Mouse (Mus musculus) left cerebral cortex, adult 8-10 months (tissue): Measurements from ENCODE around the gene Pdlim4. TPM values are rescaled to one million over a fixed set of nuclear protein-coding genes. Genes with fewer than 3 reads are reported as not detected.
"Not testable (repeated sequence)": the region's sequence is repeated elsewhere in the genome, so short reads cannot be mapped to it uniquely, and the experiment has no call there.

Experiments
- DNase-seq, 2 experiments: peaks; one replicate each; pipeline ENCODE4 v3.0.0; 2022; ENCODE audit warnings: low spot score in 2 of 2
- total RNA-seq, 4 experiments: library from RNA; stranded (reverse); gene quantifications; 2 replicates each; pipeline ENCODE4 v1.2.4; 2022

Pdlim4 gene
- total RNA-seq, 4 experiments from 2014 or later, result 13.9 to 20.5 (median 15.7) TPM

DNA sequence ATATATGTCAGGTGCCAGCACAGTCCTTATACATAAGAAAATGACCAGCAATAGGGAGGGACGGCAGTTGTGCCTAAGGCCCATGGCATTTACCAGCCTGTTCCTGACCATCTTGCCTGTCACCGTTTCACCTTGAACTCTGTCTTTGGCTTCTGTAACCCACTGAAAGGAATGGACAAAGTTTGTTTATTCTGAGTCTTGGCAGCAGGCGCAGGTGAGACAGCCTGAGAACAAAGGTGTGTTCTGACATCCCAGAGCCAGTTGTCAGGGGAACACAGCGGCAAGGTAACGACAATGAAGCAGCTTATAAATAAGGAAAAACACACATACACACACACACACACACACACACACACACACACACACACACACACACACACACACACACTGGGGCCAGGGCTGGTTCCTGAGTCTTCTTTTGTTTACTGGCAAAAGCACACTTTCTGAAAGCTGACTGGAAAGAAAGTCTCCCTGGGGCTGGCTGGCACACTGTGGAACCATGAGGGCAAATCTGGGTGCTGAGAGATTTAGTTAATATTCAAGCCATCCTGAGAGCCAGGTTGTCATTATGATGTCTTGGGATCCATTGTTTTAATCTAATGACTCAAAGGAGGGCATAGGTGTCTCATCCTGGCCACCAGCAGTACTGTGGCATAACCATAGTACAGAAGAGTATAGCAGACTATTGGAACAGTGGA is 47.3 kb downstream of the Pdlim4 start:
- no peak for DNase-seq

DNA sequence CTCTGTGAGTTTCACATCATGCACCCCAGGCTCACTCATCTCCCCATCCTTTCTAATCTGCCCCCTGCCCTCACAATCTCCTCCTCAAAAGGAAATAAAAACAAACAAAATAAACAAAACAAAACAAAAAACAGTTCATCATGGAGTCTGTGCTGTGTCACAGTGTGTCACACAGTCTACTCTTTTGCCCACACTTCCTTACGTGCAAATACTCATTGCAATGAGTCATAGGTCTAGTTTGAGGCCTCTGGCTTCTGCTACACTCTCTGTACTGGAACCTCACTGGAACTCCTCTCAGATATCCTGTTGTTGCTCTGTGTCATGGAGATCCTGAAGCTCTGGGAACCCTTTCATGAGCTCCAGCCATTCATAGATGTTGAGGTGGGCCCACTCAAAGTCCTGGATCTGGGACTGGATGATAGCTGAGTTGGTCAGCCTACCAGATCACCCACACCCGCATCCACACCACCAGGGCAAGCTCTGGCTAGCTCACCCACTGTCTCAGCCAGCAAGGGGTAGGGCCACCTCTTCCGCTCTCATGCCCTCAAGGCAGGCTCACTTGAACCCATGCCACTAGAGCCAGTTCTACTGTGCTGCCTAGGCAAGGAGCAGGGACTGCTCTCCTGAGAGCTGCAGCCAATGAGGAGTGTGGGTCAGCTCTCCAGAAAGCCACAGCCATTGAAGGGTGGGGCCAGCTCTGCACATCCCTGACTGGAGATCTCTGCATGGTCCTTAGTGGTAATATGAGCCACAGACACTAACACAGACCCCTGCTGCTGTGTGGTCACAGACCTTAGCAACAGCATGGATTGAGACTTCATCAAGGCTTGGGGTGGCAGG is 49.7 kb downstream of the Pdlim4 start:
- DNase-seq, result no peak

DNA sequence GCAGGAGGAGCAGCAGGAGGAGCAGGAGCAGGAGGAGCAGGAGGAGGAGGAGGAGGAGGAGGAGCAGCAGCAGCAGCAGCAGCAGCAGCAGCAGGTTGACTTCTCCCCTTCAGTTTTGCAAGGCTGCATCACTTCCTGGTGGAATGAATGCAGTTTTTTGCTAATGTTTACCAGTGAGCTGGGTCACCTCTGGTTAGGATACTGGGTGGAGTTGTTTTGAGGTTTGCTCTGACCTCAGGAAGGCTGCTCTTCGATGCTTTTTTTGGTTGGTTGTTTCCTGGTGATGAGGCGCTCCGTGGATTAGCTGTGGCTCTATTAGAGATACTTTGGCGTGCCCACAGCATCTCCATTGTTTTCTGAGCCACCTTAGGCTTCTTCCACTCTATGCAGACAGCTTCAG is 51.2 kb downstream of the Pdlim4 start:
- no peak for DNase-seq

DNA sequence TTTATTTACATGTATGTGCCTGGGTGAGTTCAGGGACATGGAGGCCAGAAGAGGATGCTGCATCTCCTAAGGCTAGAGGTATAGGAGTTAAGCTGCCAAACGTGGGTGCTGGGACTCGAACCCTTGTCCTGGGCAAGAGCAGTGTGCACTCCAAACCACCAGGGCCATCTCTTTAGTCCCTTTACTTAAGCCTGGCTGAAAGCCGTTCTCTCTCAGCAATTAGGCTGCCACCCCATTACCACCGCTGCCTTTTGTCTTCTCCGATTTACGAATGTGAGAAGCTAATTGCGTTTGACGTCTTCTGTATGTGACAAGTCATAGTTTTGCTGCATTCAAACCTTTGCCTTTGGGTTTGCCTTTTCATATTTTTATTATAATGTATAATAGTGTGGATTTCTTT is 52.8 kb downstream of the Pdlim4 start:
- DNase-seq, result no peak

DNA sequence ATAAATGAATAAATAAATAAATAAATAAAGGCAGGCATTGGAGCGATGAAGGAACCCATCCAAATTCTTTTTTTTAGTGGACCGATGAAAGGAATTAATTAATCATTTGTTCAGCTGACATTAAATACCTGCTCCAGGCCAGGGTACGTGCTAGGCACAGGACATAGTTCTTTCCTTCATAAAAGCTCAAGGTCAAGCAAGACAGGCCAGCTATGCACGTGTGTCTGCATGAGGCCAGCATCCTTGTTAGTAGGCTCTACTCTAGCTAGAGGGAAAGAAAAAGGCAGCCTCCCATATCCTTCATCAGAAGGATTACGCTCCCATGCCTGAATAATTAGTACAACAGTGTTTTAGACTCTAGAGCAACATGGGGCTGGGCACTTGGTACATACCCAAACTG is 55.9 kb downstream of the Pdlim4 start:
- DNase-seq, result no peak

DNA sequence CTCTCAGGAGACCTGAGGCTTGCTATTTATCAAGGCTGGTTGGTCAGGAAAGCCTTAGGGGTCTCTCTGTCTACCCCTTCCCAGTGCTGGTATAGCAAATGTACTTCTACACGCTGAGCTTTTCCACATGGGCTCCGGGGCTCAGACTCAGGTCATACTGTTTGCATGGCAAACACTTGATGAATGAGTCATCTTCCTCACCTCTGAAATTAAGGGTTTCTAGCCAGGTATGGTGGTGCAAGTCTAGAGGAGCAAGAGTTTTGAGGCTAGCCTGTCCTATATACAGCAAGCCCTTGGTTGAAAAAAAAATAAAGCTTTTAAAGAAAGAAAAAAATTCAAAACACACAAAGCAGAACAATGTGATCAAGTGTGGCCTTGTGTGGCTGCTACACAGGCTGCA is 57.6 kb downstream of the Pdlim4 start:
- DNase-seq, result no peak

DNA sequence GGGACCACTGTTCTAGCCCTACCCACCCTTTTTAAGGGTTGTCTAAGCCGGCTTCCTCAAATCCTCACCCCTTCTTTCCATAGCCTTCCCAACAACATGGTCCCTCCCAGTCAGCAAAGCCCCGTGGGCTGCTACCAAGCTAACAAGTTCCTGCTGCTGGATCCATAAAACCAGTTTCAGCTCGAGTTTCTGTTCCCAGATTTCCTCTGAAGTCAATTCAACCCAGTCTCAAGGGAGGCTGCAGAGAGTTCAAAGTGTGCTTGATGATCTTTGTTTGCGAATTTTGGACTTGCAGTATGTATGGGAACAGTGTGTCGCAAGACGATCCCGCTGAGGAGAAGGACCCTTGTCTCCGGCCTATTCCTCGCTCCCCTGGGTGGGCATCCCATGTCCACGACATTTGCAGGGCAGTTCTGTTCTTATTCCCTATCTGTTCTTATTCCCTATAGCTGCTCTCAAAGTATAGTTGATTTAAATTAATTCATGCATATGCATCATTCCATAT is 60.3 kb downstream of the Pdlim4 start:
- DNase-seq, result no peak

DNA sequence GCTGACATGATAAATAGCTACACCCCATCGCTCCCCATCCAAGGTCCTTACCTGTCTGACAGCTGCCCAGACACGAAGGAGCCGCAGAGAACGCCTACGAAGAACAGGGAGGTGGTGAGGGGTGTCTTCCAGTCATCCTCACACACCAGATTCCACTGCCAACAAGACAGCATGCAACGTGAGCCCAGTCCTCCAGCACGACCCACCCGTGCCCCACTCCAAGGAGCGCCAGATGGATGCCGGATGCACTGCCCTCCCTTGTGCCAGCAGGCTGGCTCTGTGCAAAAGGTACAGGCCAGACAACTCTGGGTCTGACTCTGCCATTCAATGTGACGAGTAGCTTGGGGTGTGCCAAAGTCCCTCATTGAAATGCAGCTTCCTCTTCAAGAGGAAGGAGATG is 61.1 kb downstream of the Pdlim4 start:
- DNase-seq, result no peak

DNA sequence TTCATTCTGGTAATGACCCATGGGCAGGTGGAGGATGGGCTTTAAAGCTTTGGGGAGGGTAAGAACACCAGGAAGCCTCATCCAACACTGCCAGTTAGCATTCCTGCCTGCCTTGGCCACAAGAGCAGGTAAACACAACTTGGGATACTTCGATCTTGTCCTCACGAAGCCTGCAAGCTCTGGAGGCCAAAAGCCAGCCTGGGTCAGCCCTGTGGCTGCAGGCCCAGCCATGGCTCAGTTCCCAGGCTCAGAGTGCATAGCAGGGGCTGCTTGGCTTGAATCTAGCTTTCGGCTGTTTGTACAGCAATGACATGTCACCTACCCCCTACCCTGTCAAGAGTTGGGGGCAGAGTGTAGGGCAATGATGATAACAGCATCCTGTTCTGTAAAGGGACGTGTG is 61.9 kb downstream of the Pdlim4 start:
- no peak for DNase-seq

DNA sequence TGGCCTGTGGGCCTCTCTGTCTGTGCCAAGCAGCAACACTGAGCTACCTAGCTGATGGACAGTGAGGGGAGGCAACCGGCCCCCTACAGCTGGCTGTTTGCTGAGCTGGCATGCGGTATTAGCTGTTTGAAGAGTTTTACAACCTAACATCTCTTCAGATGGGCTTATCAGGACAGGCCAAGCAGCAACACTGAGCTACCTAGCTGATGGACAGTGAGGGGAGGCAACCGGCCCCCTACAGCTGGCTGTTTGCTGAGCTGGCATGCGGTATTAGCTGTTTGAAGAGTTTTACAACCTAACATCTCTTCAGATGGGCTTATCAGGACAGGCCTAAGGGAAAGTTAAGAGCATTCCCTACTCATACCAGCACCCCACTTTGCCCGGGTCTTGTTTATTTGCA is 62.5 kb downstream of the Pdlim4 start:
- not testable (repeated sequence) for DNase-seq

Other genes with a start within 250 kb of the Pdlim4 start
- gene Gm12216, start 209.8 kb downstream of the Pdlim4 start, total RNA-seq, result 1 to 10 TPM; 1.6 to 6.3 (median 3.3) TPM
- 10 to 100 TPM in 2 of 4 experiments, 1 to 10 TPM in 2; 8.9 to 14.0 (median 9.9) TPM for gene Slc22a5, start 177.4 kb downstream of the Pdlim4 start, total RNA-seq
- 1 to 10 TPM; 1.7 to 3.0 (median 1.7) TPM for gene Slc22a21, start 88.7 kb downstream of the Pdlim4 start, total RNA-seq
- gene Slc22a4, start 40.9 kb downstream of the Pdlim4 start, total RNA-seq, result 1 to 10 TPM; 5.4 to 8.6 (median 6.9) TPM
- gene P4ha2, start 31.1 kb upstream of the Pdlim4 start, total RNA-seq, result 10 to 100 TPM; 18.1 to 22.4 (median 20.0) TPM
- not detected for gene Csf2, start 180.7 kb upstream of the Pdlim4 start, total RNA-seq
- gene Il3, start 198.3 kb upstream of the Pdlim4 start, total RNA-seq, result not detected
- gene Acsl6, start 234.8 kb upstream of the Pdlim4 start, total RNA-seq, result 100 to 1,000 TPM; 190 to 233 (median 201) TPM